Mouse (Mus musculus) brain, embryonic 14.5 days (tissue): ENCODE measurements at regions not wholly inside any gene's neighbourhood (a gene's known extent, or its start where the extent isn't known, plus 50 kb on each side); places are given as distances from the start of the nearest gene placed in this dataset.
A peak's percentile ranks its signal among the peaks of the same experiment; 100 is the strongest.

Experiments
- CTCF ChIP-seq: fragments of 200-500 bp; IDR thresholded peaks from 2 replicates; pipeline ENCODE4 v1.5.1; 2012; ENCODE audit warnings: inconsistent platforms, mild to moderate bottlenecking, moderate library complexity, borderline replicate concordance; ENCODE audit not compliant: insufficient read depth, insufficient read length; ENCODE audit errors: extremely low read depth
- POLR2A ChIP-seq: fragments of 200-500 bp; IDR thresholded peaks from 2 replicates; pipeline ENCODE4 v1.6.1; 2012; ENCODE audit warnings: mild to moderate bottlenecking, inconsistent platforms, borderline replicate concordance; ENCODE audit not compliant: poor library complexity, insufficient read depth, insufficient read length, severe bottlenecking; ENCODE audit errors: extremely low read depth

GRCm38 (mm10) chr1:189972790-189973406 is 50.7 kb upstream of the Smyd2 start:
- TF ChIP-seq CTCF: peak; percentile 96
- TF ChIP-seq POLR2A: no peak
